Mouse (Mus musculus): ENCODE results near the gene Iqgap3.

Gene Iqgap3

DNA sequence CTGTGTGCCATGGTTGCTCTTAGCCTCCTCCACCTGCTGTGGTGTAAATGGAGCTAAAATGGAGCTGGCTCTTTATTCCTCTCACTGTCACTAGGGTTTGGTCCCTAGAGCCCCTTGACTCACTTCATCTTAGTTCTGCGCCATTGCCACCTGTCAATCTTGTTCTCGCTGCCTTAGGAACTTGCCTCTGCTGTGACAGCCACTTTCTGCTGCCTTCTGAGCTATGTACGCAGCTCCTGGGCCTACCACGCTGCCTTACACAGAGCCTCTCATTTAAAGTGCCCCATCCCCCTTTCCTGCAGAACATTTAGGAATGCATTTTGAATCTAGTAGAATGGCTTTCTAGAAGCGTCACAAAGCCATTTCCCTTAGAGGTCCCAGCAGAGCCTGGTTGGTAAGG, 12.4 kb downstream of the Iqgap3 start:
- no peak for DNase-seq (ENCODE audit: low read depth, low spot score)

- no peak for DNase-seq (ENCODE audit: low read depth, low spot score)
These were observed 15.9 kb downstream of the Iqgap3 start for GRCm38 (mm10) chr3:88097666-88098065.

DNA sequence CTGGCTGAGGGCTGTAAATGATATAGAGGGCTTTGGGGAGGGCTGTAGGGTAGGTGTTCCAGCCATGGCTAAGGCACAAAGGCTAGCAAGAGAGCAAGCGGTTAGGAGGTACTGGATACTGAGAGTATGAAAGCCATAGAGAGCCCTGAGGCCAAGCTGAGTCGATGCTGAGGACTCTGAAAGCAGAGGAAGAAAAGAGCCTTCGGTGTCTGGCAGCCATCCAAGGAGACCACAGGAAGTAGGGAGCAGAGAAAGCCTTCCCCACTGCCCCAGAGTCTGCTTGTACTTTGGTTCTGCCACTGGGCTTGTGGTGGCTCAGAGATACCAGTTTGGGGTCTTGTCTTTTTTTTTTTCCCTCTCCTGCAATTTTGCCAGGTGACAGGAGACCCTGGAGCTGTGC, 18.5 kb downstream of the Iqgap3 start:
- DNase-seq (ENCODE audit: low read depth, low spot score), result no peak

DNA sequence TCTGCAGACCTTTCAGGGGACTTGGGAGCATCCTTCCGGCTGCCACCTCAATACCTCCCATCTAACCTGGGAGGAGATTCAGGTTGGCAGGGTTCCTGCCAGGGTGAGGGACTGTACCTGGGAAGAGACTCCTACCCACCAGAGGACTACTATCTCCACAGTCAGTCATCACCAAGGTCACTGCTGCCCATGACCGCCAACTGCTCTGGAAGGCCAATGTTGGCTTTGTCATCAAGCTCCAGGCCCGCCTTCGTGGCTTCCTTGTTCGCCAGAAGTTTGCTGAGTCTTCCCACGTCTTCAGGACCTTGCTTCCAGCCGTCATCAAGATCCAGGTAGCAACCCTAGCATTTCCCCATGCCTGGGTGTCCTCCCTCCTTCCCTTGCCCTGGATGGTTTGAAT, 20.0 kb downstream of the Iqgap3 start:
- DNase-seq (ENCODE audit: low read depth, low spot score), result no peak

GRCm38 (mm10) chr3:88102196-88102595, 20.4 kb downstream of the Iqgap3 start:
- DNase-seq (ENCODE audit: low read depth, low spot score), result no peak

GRCm38 (mm10) chr3:88102611-88103010, 20.8 kb downstream of the Iqgap3 start:
- DNase-seq (ENCODE audit: low read depth, low spot score), result no peak

GRCm38 (mm10) chr3:88106126-88106525, 24.4 kb downstream of the Iqgap3 start:
- peak; percentile 46 for DNase-seq (ENCODE audit: low read depth, low spot score)

DNA sequence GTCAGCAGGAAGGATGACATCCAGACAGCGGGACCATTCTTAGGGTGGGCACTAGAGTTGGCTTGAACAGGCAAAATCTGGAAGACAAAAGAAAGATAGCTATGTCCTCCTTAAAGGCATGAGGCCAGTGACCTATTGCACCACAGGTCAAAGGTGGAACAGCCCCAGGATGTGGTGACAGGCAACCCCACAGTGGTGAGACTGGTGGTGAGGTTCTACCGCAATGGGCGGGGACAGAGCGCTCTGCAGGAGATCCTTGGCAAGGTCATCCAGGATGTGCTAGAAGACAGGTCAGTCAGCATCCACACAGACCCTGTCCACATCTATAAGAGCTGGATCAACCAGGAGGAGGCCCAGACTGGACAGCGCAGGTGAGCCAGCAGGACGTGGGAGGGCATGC, 27.4 kb downstream of the Iqgap3 start:
- no peak for DNase-seq (ENCODE audit: low read depth, low spot score)

GRCm38 (mm10) chr3:88114396-88114795, 32.6 kb downstream of the Iqgap3 start:
- DNase-seq (ENCODE audit: low read depth, low spot score), result no peak

DNA sequence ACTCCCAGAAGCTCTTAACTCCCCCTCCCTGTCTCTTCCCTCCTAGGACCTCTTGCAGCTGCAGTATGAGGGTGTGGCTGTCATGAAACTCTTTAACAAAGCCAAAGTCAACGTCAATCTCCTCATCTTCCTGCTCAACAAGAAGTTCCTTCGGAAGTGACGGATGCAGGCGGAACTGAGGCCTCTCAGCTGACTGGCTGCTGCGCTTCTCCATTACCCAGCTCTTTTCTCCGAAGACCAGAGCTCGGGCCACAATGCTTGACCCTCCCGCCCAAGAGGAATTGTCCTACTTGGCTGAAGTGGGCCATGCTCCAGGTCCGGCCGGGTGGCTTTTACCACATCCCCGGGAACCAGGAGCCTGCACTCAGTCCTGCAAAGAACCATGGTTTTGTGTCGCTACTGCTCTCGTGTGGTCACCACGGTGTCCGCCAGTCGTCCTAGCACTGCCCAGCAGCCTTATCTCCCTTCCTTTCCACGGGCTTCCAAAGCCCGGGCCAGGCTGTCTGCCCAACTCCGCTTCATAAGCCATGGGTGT, 38.4 kb downstream of the Iqgap3 start:
- DNase-seq (ENCODE audit: low read depth, low spot score), result peak; percentile 80

- DNase-seq (ENCODE audit: low read depth, low spot score), result no peak
These were observed 39.7 kb downstream of the Iqgap3 start for GRCm38 (mm10) chr3:88121164-88122131.

DNA sequence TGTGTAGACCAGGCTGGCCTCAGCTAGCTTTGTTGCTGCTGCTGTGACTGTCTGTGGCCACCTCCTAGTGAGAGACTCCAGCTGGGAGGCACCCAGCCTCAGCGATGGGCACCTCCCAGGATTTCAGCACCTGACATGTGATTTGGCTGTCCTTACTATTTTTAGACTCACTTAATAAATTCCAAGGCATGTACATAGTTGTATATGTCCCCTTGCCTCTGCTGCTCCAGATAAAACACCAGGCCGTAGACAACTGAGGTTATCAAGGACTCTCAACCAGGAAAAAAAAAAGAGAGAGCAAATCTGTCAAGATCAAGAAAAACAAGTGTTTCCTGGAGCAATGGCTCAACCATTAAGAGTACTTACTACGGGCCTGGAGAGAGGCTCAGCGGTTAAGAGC, 43.4 kb downstream of the Iqgap3 start:
- DNase-seq (ENCODE audit: low read depth, low spot score), result no peak

DNA sequence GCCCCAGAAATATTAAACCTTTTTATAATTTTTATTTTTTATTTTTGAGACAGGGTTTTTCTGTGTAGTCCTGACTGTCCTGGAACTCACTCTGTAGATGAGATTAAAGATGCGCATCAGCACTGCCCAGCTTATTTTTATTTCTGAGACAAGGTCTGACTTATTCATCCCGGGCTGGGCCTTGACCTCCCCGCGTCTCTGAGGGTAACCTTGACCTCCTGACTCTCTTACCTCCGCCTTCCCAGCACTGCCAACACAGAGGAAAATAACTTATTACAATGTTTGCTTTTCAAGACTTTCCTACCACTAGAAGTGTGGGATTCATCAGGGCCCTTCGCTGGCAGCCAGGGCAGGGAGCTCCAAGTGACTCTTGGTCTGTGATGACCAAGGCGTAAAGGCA, 44.4 kb downstream of the Iqgap3 start:
- DNase-seq (ENCODE audit: low read depth, low spot score), result no peak

- DNase-seq (ENCODE audit: low read depth, low spot score), result no peak
These were observed 45.9 kb downstream of the Iqgap3 start for GRCm38 (mm10) chr3:88127636-88128035.

GRCm38 (mm10) chr3:88128056-88128455, 46.3 kb downstream of the Iqgap3 start:
- no peak for DNase-seq (ENCODE audit: low read depth, low spot score)

DNA sequence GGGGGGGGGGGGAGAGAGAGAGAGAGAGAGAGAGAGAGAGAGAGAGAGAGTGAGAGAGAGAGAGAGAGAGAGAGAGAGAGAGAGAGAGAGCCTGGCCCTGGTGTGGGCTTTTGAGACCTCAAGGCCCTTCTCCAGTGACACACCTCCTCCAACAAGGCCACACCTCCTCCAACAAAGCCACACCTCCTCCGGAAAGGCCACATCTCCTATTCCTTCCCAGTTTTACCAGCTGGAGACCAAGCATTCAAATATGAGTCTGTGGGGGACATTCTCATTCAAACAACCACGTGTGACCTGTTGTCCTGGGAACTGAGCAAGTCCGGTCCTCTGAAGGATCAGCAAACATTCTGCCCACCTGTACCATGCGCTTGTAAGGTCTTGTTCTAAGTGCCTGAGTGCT, 47.2 kb downstream of the Iqgap3 start:
- DNase-seq (ENCODE audit: low read depth, low spot score), result peak; percentile 52

DNA sequence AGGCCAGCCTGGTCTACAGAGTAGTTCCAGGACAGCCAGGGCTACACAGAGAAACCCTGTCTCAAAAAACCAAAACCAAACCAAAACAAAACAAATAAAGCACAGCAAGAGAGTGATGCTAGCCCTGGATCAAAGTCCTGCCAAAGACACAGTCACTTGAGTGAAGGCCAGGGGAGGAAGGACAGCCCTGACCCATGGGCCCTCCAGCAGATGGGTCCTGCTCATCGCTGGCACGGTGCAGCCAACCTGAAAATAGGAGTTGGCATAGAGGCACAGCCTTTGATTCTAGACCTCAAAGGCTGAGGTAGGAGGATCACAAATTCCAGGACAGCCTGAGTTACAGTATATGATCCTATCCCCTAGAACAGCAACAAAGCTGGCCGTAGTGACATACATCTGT, 49.3 kb downstream of the Iqgap3 start:
- no peak for DNase-seq (ENCODE audit: low read depth, low spot score)

DNA sequence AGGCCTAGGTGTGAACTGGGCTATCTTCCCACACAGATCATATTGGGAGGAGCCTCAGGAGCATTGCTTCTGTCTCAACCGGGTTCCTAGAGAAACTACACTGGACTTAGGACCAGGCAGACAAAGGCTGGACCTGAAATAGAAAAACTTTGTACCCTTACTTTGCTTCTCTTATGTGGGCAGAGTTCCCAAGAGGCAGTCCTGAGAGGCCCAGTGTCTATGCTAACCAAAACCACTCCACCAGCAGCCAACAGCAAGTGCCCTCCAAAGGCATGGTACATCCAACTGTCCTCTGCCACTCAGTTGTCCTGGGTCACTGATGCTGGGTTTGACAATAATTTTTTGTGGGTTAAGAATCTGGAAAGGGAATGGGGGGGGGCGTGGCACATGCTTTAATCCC, 50.7 kb downstream of the Iqgap3 start:
- no peak for DNase-seq (ENCODE audit: low read depth, low spot score)

GRCm38 (mm10) chr3:88133187-88133771, 51.5 kb downstream of the Iqgap3 start:
- DNase-seq (ENCODE audit: low read depth, low spot score), result no peak

DNA sequence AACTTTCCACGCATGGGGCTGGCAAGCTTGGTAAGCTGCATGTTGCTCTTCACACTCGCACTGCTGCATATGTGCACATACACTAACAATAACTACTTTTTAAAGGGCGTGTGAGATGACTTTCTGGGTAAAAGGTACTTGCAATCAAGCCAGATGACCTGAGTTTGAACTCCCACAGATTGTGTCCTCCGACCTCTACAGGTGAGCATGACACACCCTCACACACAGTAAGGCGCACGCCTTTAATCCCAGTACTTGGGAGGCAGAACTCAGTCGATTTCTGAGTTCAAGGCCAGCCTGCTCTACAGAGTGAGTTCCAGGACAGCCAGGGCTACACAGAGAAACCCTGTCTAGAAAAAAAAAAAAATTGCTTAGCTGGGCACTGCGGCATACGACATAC, 54.6 kb downstream of the Iqgap3 start:
- peak; percentile 43 for DNase-seq (ENCODE audit: low read depth, low spot score)

DNA sequence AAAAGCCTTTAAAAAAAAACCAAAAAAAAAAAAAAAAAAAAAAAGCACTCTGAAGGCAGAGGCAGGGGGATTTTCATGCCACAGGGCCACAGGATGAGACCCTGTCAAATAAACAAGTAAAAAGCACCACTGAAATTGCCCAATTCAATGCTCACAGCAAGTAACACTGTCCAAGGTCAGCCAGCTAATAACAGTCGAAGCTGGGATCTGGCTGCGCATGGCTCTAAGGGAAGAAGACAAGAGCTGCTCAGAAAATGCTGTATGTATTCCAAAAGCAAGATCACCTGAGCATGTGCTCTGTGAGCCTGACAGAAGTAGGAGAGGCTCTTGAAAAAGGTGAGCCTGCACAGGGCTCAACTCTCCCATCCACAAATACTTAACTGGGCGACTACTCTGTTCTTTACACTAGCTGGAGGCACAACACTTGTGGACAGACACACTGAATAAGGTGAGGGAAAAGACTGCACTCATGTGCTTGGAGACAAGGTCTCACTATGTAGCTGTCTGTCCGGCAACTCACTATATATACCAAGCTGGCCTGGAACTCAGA, 55.2 kb downstream of the Iqgap3 start:
- no peak for DNase-seq (ENCODE audit: low read depth, low spot score)

- no peak for DNase-seq (ENCODE audit: low read depth, low spot score)
These were observed 56.0 kb downstream of the Iqgap3 start for GRCm38 (mm10) chr3:88137821-88138220.
